Mouse (Mus musculus): ENCODE data around the gene Olfr43. TPM values are rescaled to one million over a fixed set of nuclear protein-coding genes. Genes with fewer than 3 reads are reported as not detected.

Gene Olfr43
- not detected in 2 replicates for polyA plus RNA-seq (2015; fragmentation: Nextera tagmentation; extraction: Ambion mirVana)

DNA sequence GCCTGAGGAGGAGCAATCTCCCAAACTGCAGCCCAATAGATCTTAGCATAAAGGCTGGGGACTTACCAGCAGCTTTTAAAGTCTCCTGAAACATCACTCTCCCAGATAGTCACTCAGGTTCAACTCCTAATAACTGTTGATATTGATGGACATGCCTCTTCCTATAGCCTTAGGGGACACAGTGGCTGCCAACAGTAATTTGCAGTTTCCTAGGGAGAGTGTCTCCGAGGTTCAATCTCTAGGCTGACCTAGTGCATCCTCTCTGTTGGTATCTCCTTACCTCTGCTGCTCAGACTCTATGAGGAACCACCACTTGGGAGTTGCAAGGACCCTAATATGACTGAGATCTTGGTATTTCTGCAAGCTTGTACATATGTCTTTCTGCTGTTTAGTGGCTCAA is at the start of gene Olfr43:
TSS of gene Olfr43 (minus strand) at position 101 of the 400 bp plus-strand sequence.
- H3K4me3 ChIP-seq (replicated peaks), result no peak within 1 kb of the TSS
- no peak within 1 kb of the TSS for H3K4me2 ChIP-seq
- H3K9me3 ChIP-seq (replicated peaks), result no peaks in the 10 kb centered on the region
- H3K4me1 ChIP-seq (replicated peaks), result no peaks in the 10 kb centered on the region
- no peak for ATAC-seq (ENCODE audit: insufficient read depth)
- H3K36me3 ChIP-seq (replicated peaks), result no peaks in the 10 kb centered on the region
- H3K27ac ChIP-seq (replicated peaks), result no peak within 1 kb of the TSS
- WGBS (ENCODE audit: insufficient replicate concordance), result 31% methylated on average over 1 of the region's 1 CpGs
- no peak within 1 kb of the TSS for H3K9ac ChIP-seq
- H3K27me3 ChIP-seq, result no peaks in the 10 kb centered on the region

DNA sequence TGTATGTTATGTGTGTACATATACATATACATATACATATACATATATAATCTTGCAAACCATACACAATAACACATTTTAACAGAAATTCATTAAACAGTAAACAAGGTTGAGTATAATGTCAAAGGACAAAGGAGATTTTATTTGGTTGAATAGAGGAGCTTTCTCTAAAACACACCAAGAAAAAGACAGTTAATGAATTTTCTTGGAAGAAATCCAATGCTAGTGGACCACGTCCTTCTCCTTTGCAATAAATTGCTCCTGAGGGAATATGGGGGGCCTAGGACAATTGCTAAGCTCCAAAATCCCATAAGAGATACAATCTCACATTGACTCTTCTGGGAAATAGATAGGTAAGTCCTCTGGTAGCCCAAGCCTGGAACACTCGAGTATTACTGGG is 48.3 kb upstream of the Olfr43 start, which contains the start of gene Olfr406:
TSS of gene Olfr406 (plus strand) at position 301 of the 400 bp plus-strand sequence.
- H3K9ac ChIP-seq, result no peak within 1 kb of the TSS
- H3K9me3 ChIP-seq (replicated peaks), result no peaks in the 10 kb centered on the region
- no peak within 1 kb of the TSS for H3K27ac ChIP-seq (replicated peaks)
- WGBS (ENCODE audit: insufficient replicate concordance), result 24% methylated on average over 2 of the region's 2 CpGs
- H3K4me1 ChIP-seq (replicated peaks), result no peaks in the 10 kb centered on the region
- no peaks in the 10 kb centered on the region for H3K27me3 ChIP-seq
- no peak for ATAC-seq (ENCODE audit: insufficient read depth)
- no peak within 1 kb of the TSS for H3K4me3 ChIP-seq (replicated peaks)
- H3K36me3 ChIP-seq (replicated peaks), result no peaks in the 10 kb centered on the region
- no peak within 1 kb of the TSS for H3K4me2 ChIP-seq

DNA sequence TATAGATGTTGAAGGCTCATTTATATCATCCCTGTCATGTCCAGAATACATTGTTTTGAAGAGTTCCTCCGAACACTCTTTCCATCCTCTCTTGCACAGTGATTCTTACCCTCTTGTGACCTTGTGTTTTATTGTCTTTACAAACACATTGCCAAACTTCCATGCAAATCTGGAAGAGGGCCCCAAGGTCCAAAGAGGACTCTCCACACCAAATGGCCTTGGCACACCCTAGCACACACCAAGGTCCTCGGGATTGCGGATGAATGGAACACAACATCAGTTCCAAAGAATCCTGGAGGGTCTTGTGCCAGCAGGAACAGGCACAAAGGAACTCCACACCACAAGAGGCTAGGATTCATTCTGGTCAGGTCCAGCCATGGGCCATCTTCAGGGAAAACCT is 30.0 kb upstream of the Olfr43 start:
- WGBS (ENCODE audit: insufficient replicate concordance), result 65% methylated on average over 3 of the region's 3 CpGs
- no peak overlapping the region for H3K4me3 ChIP-seq (replicated peaks)

DNA sequence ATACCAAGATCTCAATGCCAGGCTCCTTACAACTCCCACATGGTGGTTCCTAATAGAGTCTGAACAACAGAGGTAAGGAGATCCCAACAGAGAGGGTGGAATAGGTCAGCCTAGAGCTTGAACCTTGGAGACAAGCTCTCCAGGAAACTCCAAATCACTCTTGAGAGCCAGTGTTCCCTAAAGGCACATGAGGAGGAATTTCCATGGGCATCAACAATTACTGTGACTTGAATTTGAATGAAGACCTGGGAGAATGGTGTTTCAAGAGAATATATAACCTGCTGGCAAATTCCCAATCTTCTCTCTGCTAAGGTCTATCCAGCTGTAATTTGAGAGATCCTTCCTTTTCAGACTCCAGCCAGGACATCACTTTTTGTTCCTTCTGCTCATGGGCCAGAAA is 25.2 kb downstream of the Olfr43 start, which contains the start of gene Olfr403:
TSS of gene Olfr403 (plus strand) at position 301 of the 400 bp plus-strand sequence.
- Histone ChIP-seq H3K36me3 (replicated peaks) (no peaks in the 10 kb centered on the region), H3K27me3 (no peaks in the 10 kb centered on the region), H3K4me3 (replicated peaks) (no peak within 1 kb of the TSS), H3K9ac (no peak within 1 kb of the TSS), H3K4me1 (replicated peaks) (no peaks in the 10 kb centered on the region), H3K9me3 (replicated peaks) (no peaks in the 10 kb centered on the region), H3K4me2 (no peak within 1 kb of the TSS), H3K27ac (replicated peaks) (no peak within 1 kb of the TSS)
- ATAC-seq (ENCODE audit: insufficient read depth), result no peak

More for the DNA sequence above, 30.0 kb upstream of the Olfr43 start:
- no peak overlapping the region for H3K4me2 ChIP-seq
- no peaks in the 10 kb centered on the region for H3K9me3 ChIP-seq (replicated peaks)
- H3K27ac ChIP-seq (replicated peaks), result no peak overlapping the region
- H3K4me1 ChIP-seq (replicated peaks), result no peaks in the 10 kb centered on the region
- no peaks in the 10 kb centered on the region for H3K36me3 ChIP-seq (replicated peaks)
- H3K9ac ChIP-seq, result no peak overlapping the region
- no peaks in the 10 kb centered on the region for H3K27me3 ChIP-seq
- ATAC-seq (ENCODE audit: insufficient read depth), result no peak

DNA sequence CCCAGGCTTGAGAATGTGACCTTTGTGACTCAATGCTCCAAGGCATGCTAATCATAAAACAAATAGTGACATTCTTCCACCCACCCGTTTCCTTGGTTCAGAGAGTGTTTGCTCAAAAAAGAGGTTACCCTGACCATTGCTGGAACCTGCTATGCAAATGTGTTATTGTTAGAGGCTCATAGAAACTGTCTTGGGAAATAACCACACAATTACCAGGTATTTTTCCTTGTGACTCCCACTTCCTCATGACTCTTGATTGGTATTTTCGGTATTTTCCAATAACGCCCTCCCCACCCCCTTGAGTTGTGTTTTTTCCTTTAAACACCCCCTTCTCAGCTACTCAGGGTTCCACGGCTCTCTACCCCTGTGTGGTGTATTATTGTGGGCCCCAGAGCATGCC is 27.4 kb downstream of the Olfr43 start:
- H3K27me3 ChIP-seq, result no peaks in the 10 kb centered on the region
- no peak overlapping the region for H3K9ac ChIP-seq
- no peak overlapping the region for H3K27ac ChIP-seq (replicated peaks)
- H3K4me2 ChIP-seq, result no peak overlapping the region
- no peaks in the 10 kb centered on the region for H3K4me1 ChIP-seq (replicated peaks)
- H3K4me3 ChIP-seq (replicated peaks), result no peak overlapping the region
- WGBS (ENCODE audit: insufficient replicate concordance), result 58% methylated on average over 4 of the region's 4 CpGs
- H3K9me3 ChIP-seq (replicated peaks), result no peaks in the 10 kb centered on the region
- no peak for ATAC-seq (ENCODE audit: insufficient read depth)
- no peaks in the 10 kb centered on the region for H3K36me3 ChIP-seq (replicated peaks)

DNA sequence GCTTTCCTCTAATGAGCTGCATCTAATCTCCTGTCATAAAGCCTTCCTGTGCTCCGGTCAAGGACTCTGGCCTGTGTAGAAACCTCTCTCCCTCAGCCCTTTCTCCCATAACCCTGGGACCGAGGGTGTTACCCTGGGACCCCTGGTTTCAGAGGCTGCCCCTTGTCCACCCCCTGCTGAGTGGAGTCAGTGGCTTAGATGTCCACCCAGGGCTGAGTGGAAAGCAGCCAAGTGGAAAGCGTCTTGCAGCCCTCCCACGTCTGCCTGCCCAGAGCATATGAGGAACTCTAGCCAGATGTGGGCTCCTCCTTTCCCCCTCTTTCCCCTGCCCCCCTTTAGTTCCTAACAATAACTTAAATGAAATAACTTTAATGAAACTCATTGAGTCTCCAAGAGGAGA is 28.0 kb downstream of the Olfr43 start:
- Histone ChIP-seq H3K9me3 (replicated peaks) (no peaks in the 10 kb centered on the region), H3K36me3 (replicated peaks) (no peaks in the 10 kb centered on the region), H3K27me3 (no peaks in the 10 kb centered on the region), H3K9ac (no peak overlapping the region), H3K4me3 (replicated peaks) (no peak overlapping the region), H3K4me2 (no peak overlapping the region), H3K27ac (replicated peaks) (no peak overlapping the region), H3K4me1 (replicated peaks) (no peaks in the 10 kb centered on the region)
- ATAC-seq (ENCODE audit: insufficient read depth), result no peak
- WGBS (ENCODE audit: insufficient replicate concordance), result 63% methylated on average over 4 of the region's 4 CpGs

DNA sequence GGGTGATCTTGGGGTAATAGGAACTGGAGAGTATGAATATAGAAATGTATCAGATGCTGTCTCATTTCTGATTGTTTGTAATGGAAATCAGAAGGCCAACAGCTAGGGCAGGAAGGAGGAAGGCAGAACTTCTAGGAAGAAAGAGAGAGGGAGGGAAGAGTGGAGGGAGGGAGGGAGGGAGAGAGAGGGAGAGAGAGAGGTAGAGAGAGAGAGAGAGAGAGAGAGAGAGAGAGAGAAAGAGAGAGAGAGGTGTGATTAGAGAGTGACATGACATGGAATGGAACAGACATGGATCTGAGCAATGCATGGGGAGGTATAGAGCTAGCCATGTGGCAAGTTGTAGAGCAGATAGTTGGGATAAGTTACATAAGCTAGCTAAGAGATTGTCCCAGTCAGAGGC is 42.4 kb downstream of the Olfr43 start:
- no peak overlapping the region for H3K4me2 ChIP-seq
- no peak for ATAC-seq (ENCODE audit: insufficient read depth)
- H3K27ac ChIP-seq (replicated peaks), result no peak overlapping the region
- H3K4me3 ChIP-seq (replicated peaks), result no peak overlapping the region
- no peaks in the 10 kb centered on the region for H3K4me1 ChIP-seq (replicated peaks)
- no peaks in the 10 kb centered on the region for H3K9me3 ChIP-seq (replicated peaks)
- H3K27me3 ChIP-seq, result no peaks in the 10 kb centered on the region
- no peak overlapping the region for H3K9ac ChIP-seq
- H3K36me3 ChIP-seq (replicated peaks), result no peaks in the 10 kb centered on the region

Other genes with a start within 250 kb of the Olfr43 start
- not detected in 2 replicates for gene Olfr398, start 221.0 kb downstream of the Olfr43 start, polyA plus RNA-seq (2015; fragmentation: Nextera tagmentation; extraction: Ambion mirVana)
- not detected in 2 replicates for gene Olfr139, start 154.8 kb downstream of the Olfr43 start, polyA plus RNA-seq (2015; fragmentation: Nextera tagmentation; extraction: Ambion mirVana)
- not detected in 2 replicates for gene Olfr399, start 154.8 kb downstream of the Olfr43 start, polyA plus RNA-seq (2015; fragmentation: Nextera tagmentation; extraction: Ambion mirVana)
- not detected in 2 replicates for gene Zfp616, start 141.4 kb downstream of the Olfr43 start, polyA plus RNA-seq (2015; fragmentation: Nextera tagmentation; extraction: Ambion mirVana)
- gene Olfr401, start 97.7 kb downstream of the Olfr43 start, polyA plus RNA-seq (2015; fragmentation: Nextera tagmentation; extraction: Ambion mirVana), result not detected in 2 replicates
- not detected in 2 replicates for gene Olfr402, start 57.9 kb downstream of the Olfr43 start, polyA plus RNA-seq (2015; fragmentation: Nextera tagmentation; extraction: Ambion mirVana)
- gene Olfr403, start 25.1 kb downstream of the Olfr43 start, polyA plus RNA-seq (2015; fragmentation: Nextera tagmentation; extraction: Ambion mirVana), result not detected in 2 replicates
- not detected in 2 replicates for gene Olfr406, start 48.4 kb upstream of the Olfr43 start, polyA plus RNA-seq (2015; fragmentation: Nextera tagmentation; extraction: Ambion mirVana)
- gene Olfr59, start 72.4 kb upstream of the Olfr43 start, polyA plus RNA-seq (2015; fragmentation: Nextera tagmentation; extraction: Ambion mirVana), result not detected in 2 replicates
- gene Olfr410, start 126.7 kb upstream of the Olfr43 start, polyA plus RNA-seq (2015; fragmentation: Nextera tagmentation; extraction: Ambion mirVana), result not detected in 2 replicates
- gene Olfr411, start 141.3 kb upstream of the Olfr43 start, polyA plus RNA-seq (2015; fragmentation: Nextera tagmentation; extraction: Ambion mirVana), result not detected in 2 replicates
- not detected in 2 replicates for gene Olfr412, start 150.7 kb upstream of the Olfr43 start, polyA plus RNA-seq (2015; fragmentation: Nextera tagmentation; extraction: Ambion mirVana)

Data from liver, embryonic 15.5 days (tissue).